Mouse (Mus musculus) hindbrain, embryonic 10.5 days (tissue): ENCODE results near the gene Tspan1. TPM values are rescaled to one million over a fixed set of nuclear protein-coding genes. Genes with fewer than 3 reads are reported as not detected.

ENCODE experiments used
- DNase-seq: peaks from one replicate; pipeline ENCODE4 v3.0.0-alpha.2; 2017; ENCODE audit warnings: low spot score
- H3K27ac ChIP-seq: fragments of 300-500 bp; sonication (generic); 2 replicates; pipeline ENCODE4 v1.5.1; 2016; ENCODE audit warnings: mild to moderate bottlenecking, moderate library complexity
- H3K27me3 ChIP-seq: fragments of 300-500 bp; sonication (generic); 2 replicates; pipeline ENCODE4 v1.6.1; 2016; ENCODE audit warnings: mild to moderate bottlenecking; ENCODE audit not compliant: poor library complexity, insufficient read depth, severe bottlenecking
- H3K36me3 ChIP-seq: fragments of 300-500 bp; sonication (generic); 2 replicates; pipeline ENCODE4 v1.6.1; 2016; ENCODE audit warnings: mild to moderate bottlenecking, moderate library complexity
- H3K4me1 ChIP-seq: fragments of 300-500 bp; sonication (generic); replicated peaks from 2 replicates; pipeline ENCODE4 v1.6.1; 2016; ENCODE audit warnings: mild to moderate bottlenecking
- H3K4me3 ChIP-seq: fragments of 300-500 bp; sonication (generic); 2 replicates; pipeline ENCODE4 v1.5.1; 2016; ENCODE audit warnings: mild to moderate bottlenecking, moderate library complexity
- H3K9me3 ChIP-seq: fragments of 300-500 bp; sonication (generic); 2 replicates; pipeline ENCODE4 v1.6.1; 2016; ENCODE audit warnings: mild to moderate bottlenecking, moderate library complexity
- WGBS: fragments of 180-500 bp; shearing (Covaris S2); methylation state at CpG from one replicate; pipeline ENCODE4 v1.1.7; 2016; 5-methylcytosine and 5-hydroxymethylcytosine counted together
- polyA plus RNA-seq: library from polyadenylated mRNA; unstranded; fragments of >200 nt; fragmentation: Nextera tagmentation; extraction: Ambion mirVana; gene quantifications from 2 replicates; pipeline ENCODE4 v1.2.1, GENCODE M21; 2016

The Tspan1 gene
- polyA plus RNA-seq, 1 experiment from 2014 or later, result not detected

GRCm38 (mm10) chr4:116140801-116141574 lies 26.4 kb downstream of the Tspan1 start:
- Histone ChIP-seq H3K9me3 (no peaks in the 10 kb centered on the region), H3K36me3 (0 out of 2 replicates have a peak, but pooled peaks cover 3% of the 10 kb centered on the region), H3K27me3 (peaks cover 35% of the 10 kb centered on the region), H3K4me3 (no peak overlapping the region), H3K27ac (no peak overlapping the region), H3K4me1 (peaks cover 39% of the 10 kb centered on the region)
- no peak for DNase-seq
- WGBS, result 85% methylated on average over 7 of the region's 7 CpGs

DNA sequence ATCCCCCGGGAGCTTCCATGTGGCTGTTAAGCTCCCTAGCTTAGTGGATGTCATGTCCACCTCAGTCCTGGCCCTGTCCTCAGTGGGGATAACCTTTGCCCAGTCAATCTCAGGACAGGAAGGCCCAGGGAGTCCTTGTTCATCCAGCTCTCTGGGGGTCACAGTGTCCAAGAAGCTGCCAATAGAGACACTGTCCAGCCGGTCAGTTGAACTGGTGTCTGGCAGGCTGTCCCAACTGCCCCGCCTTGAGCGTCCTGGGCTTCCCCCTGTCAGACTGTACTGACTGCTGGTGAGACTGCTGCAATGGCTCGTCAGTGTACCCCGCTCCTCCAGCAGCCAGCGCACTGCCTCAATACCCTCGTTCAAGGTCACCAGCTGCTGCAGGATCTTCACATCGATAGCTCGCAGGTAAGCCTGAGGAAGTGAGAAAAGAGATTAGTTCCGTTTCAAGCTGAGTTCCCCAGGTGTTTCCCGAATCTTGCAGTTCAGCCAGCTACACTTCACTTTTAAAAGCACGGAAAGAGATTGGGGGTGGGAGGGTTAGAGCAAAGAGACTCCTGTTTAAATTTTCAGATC lies 29.9 kb downstream of the Tspan1 start:
- peaks cover 10% of the 10 kb centered on the region for H3K27me3 ChIP-seq
- H3K9me3 ChIP-seq, result no peaks in the 10 kb centered on the region
- 55% methylated on average over 13 of the region's 13 CpGs for WGBS
- no peak overlapping the region for H3K27ac ChIP-seq
- no peak overlapping the region for H3K4me3 ChIP-seq
- H3K4me1 ChIP-seq, result peaks cover 23% of the 10 kb centered on the region
- DNase-seq, result no peak
- 0 out of 2 replicates have a peak, but pooled peaks cover 3% of the 10 kb centered on the region for H3K36me3 ChIP-seq

- WGBS, result 37% methylated on average over 2 of the region's 2 CpGs
- Histone ChIP-seq H3K27ac (no peak overlapping the region), H3K4me1 (peaks cover 8% of the 10 kb centered on the region), H3K4me3 (no peak overlapping the region), H3K27me3 (no peaks in the 10 kb centered on the region), H3K9me3 (no peaks in the 10 kb centered on the region), H3K36me3 (peaks cover 7% of the 10 kb centered on the region; the same call in 1 of the 2 replicates)
- no peak for DNase-seq
Observed at GRCm38 (mm10) chr4:116134990-116135389, 32.4 kb downstream of the Tspan1 start.

DNA sequence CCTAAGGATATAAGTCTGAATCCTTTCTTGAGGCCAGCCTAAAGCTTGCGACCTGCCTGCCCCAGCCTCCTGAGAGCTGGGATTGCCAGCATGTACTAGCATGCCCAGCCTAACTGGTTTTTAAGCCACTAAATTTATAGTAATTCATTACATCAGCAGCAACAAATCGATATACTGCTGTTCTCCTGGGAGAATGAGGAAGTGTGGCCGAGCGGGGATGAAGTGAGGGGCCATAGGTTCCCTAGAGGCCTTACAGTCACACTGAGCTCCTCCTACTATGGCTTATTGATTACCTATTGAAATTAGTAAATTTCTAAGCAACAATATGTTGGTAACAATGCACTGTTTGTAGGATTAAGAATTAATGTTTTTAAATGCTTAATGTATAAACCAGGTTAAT lies 34.3 kb downstream of the Tspan1 start:
- no peak overlapping the region for H3K4me3 ChIP-seq
- H3K27ac ChIP-seq, result no peak overlapping the region
- H3K9me3 ChIP-seq, result no peaks in the 10 kb centered on the region
- no peaks in the 10 kb centered on the region for H3K27me3 ChIP-seq
- peaks cover 8% of the 10 kb centered on the region for H3K4me1 ChIP-seq
- no peak for DNase-seq
- H3K36me3 ChIP-seq, result peaks cover 7% of the 10 kb centered on the region; the same call in 1 of the 2 replicates
- 87% methylated on average over 4 of the region's 4 CpGs for WGBS

DNA sequence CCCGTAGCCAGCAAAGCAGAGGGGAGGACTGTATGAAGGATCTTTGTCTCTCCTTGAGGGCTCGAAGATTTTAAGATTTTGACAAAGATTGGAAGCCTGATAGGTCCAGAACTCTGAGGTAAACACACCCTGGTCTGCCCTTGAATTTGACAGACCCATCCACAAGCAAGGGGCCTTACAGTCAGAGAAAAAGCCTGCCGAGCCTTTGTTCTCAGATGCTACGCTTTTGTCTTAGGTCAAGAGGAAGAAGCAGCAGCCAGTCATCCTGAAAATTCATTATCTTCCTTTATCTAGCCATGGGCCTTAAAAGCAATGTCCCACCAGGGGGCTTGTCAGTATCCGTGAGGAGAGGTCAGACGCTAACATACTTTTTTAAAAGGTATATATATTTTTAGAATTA lies 39.4 kb downstream of the Tspan1 start:
- Histone ChIP-seq H3K4me3 (no peak overlapping the region), H3K36me3 (peaks cover 5% of the 10 kb centered on the region; the same call in 1 of the 2 replicates), H3K4me1 (peaks cover 18% of the 10 kb centered on the region), H3K27ac (no peak overlapping the region), H3K9me3 (no peaks in the 10 kb centered on the region), H3K27me3 (no peaks in the 10 kb centered on the region)
- 60% methylated on average over 6 of the region's 6 CpGs for WGBS
- no peak for DNase-seq

DNA sequence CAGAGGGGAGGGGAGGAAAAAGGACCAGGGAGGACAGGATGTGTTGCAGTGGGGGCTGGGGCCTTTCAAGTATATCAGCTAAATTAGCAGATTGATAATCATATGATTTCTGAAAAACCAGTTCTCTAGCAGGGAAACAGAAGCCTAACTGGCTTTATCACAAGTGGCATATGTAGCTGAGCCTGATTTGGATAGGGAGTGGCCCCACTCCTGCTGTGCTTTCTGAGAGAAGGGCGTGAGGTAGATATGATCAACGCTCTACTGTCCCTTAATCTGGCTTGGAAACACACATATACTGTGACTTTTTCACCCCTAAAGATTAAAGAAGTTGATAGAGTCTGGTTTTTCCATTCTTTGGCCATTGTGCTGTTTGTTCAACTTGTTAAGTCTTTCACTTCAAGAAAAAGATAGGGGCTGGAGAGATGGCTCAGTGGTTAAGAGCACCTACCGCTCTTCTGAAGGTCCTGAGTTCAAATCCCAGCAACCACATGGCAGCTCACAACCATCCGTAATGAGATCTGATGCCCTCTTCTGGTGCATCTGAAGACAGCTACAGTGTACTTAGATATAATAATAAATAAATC lies 41.5 kb downstream of the Tspan1 start:
- no peak overlapping the region for H3K4me3 ChIP-seq
- DNase-seq, result no peak
- H3K27me3 ChIP-seq, result no peaks in the 10 kb centered on the region
- WGBS, result 94% methylated on average over 4 of the region's 4 CpGs
- H3K27ac ChIP-seq, result no peak overlapping the region
- H3K4me1 ChIP-seq, result peaks cover 25% of the 10 kb centered on the region
- peaks cover 8% of the 10 kb centered on the region; the same call in 1 of the 2 replicates for H3K36me3 ChIP-seq
- no peaks in the 10 kb centered on the region for H3K9me3 ChIP-seq

DNA sequence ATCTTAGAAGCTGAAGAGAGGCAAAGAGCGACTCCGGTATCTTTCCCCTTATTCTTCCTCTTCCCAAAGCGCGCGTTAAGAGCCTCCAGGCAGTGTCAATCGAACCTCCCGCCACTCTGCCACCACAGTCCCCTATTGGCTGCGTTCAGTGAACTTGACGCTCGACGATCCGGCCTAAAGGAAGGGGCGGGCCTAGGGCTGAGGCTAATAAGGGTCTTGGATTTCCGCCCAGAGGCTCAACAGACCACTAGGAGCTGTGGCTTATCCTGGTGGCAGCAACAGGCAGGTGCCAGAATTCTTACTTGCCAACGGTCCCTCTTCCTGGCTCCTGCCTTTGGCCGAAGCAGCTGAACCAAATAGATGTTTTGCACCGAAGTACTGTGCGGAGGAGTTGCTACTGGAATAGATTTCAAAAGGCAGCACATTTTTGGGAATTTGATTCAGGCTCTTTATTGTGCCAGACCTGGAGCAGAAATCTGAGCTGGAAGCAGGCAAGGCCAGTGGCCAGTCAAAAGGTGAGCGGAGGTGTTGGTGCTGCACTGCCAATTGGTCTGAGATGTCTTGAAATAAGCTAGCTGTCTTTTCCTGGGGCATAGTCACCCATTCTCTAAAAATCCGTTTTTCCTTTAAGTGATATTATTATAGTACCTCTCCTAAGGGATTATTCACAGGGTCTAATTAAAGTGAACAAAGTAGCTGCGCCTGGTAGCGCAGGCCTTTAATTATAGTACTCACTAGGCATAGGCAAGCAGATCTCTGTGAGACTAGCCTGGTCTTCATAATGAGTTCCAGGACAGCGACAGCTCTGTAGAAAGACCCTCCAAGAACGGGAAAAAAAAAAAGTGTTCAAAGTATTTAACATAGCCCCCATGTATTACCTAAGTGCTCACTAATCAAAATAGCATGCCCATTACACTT lies 43.5 kb downstream of the Tspan1 start, which contains the start of the genes Rad54l and Pomgnt1:
Gene Rad54l (minus strand): TSS at position 89 of the 918 bp plus-strand sequence.
Gene Pomgnt1 (plus strand): TSS at position 239 of the 918 bp plus-strand sequence.
- peak within 1 kb of the TSS; percentile 61 for H3K4me3 ChIP-seq
- H3K36me3 ChIP-seq, result peaks cover 25% of the 10 kb centered on the region
- no peaks in the 10 kb centered on the region for H3K9me3 ChIP-seq
- no peaks in the 10 kb centered on the region for H3K27me3 ChIP-seq
- peak; percentile 94 for DNase-seq
- WGBS, result 9% methylated on average over 24 of the region's 24 CpGs
- H3K27ac ChIP-seq, result peak within 1 kb of the TSS; percentile 81
- H3K4me1 ChIP-seq, result peaks cover 25% of the 10 kb centered on the region

- peak overlapping the region; percentile 81; the same call in 1 of the 2 replicates for H3K27ac ChIP-seq
- WGBS, result 0% methylated on average over 1 of the region's 1 CpGs
- DNase-seq, result no peak
Observed at GRCm38 (mm10) chr4:116122762-116123161, 44.6 kb downstream of the Tspan1 start.

More at GRCm38 (mm10) chr4:116122762-116123161, 44.6 kb downstream of the Tspan1 start:
- no peaks in the 10 kb centered on the region for H3K9me3 ChIP-seq
- peaks cover 23% of the 10 kb centered on the region for H3K4me1 ChIP-seq
- no peaks in the 10 kb centered on the region for H3K27me3 ChIP-seq
- peak overlapping the region; percentile 61 for H3K4me3 ChIP-seq
- H3K36me3 ChIP-seq, result peaks cover 35% of the 10 kb centered on the region

Other genes starting within 250 kb of the Tspan1 start
- gene Dmbx1, start 227.7 kb downstream of the Tspan1 start, polyA plus RNA-seq, result 3.2 and 4.0 TPM in 2 replicates
- 2.6 and 4.4 TPM in 2 replicates for gene Faah, start 149.7 kb downstream of the Tspan1 start, polyA plus RNA-seq
- 18.0 and 19.6 TPM in 2 replicates for gene Nsun4, start 113.7 kb downstream of the Tspan1 start, polyA plus RNA-seq
- gene Uqcrh, start 92.5 kb downstream of the Tspan1 start, polyA plus RNA-seq, result 453 and 461 TPM in 2 replicates
- 68.2 and 78.6 TPM in 2 replicates for gene Lrrc41, start 92.3 kb downstream of the Tspan1 start, polyA plus RNA-seq
- gene Rad54l, start 43.9 kb downstream of the Tspan1 start, polyA plus RNA-seq, result 57.3 and 75.4 TPM in 2 replicates
- 51.9 and 55.0 TPM in 2 replicates for gene Pomgnt1, start 43.8 kb downstream of the Tspan1 start, polyA plus RNA-seq
- 2.1 and 2.2 TPM in 2 replicates for gene Lurap1, start 16.3 kb downstream of the Tspan1 start, polyA plus RNA-seq
- gene 1700042G07Rik, start 5.8 kb upstream of the Tspan1 start, polyA plus RNA-seq, result not detected in 2 replicates
- not detected in 2 replicates for gene Gm49337, start 5.8 kb upstream of the Tspan1 start, polyA plus RNA-seq
- gene Pik3r3, start 54.0 kb upstream of the Tspan1 start, polyA plus RNA-seq, result 49.2 and 57.3 TPM in 2 replicates